Mouse (Mus musculus): Measurements from ENCODE around the gene Car1.

DNA sequence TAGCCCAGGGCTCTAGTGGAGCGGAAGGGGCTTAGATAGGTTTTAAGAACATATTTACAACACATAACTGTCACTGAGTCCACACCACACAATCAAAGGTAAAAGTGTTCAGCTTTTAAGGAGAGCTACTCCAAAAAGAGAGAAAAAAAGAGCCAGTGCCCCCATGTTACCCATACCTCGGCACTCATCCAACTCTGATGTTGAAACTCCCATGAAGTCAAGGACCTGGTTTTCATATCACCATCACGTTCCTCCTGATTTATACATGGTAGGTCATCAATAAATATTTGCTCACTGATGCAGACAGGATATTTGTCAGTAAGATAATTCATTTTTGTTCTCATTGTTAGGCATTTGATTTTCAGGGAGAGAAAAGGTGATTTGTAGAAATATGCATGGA, 62.1 kb downstream of the Car1 start:
- no peak for TF ChIP-seq CTCF (IDR thresholded peaks at IDR 0.05; ENCODE audit: insufficient read depth, low read length)
- TF ChIP-seq POLR2A (IDR thresholded peaks at IDR 0.05; ENCODE audit: borderline replicate concordance, extremely low read depth, low read depth, low read length), result no peak

Data from lung, adult 2 months (tissue).